Mouse (Mus musculus): ENCODE results near the gene Magoh.

GRCm38 (mm10) chr4:107892663-107893062 is 13.1 kb downstream of the Magoh start:
- TF ChIP-seq CTCF (IDR thresholded peaks at IDR 0.05; ENCODE audit: low read depth, low read length) = peak; percentile 54
- TF ChIP-seq POLR2A (IDR thresholded peaks at IDR 0.05; ENCODE audit: extremely low read depth, insufficient read depth, low read length) = no peak

Data from liver, adult 2 months (tissue).